Mouse (Mus musculus): ENCODE measurements around the gene Spp1. TPM values are rescaled to one million over a fixed set of nuclear protein-coding genes. Genes with fewer than 3 reads are reported as not detected.

Gene Spp1
- 1 to 10 TPM; 1.9 to 4.0 TPM for total RNA-seq (2021)

- no peak for DNase-seq
Observed at GRCm38 (mm10) chr5:104434835-104435301, at the start of gene Spp1. TSS of gene Spp1 (plus strand) at chr5:104435118.

GRCm38 (mm10) chr5:104385521-104385920 lies 49.4 kb upstream of the Spp1 start:
- no peak for DNase-seq

GRCm38 (mm10) chr5:104386908-104387307 lies 48.0 kb upstream of the Spp1 start:
- DNase-seq = no peak

- DNase-seq = no peak
Observed at GRCm38 (mm10) chr5:104390962-104391361, 44.0 kb upstream of the Spp1 start.

GRCm38 (mm10) chr5:104392784-104393183 lies 42.1 kb upstream of the Spp1 start:
- DNase-seq = no peak

- no peak for DNase-seq
Observed at GRCm38 (mm10) chr5:104396286-104396685, 38.6 kb upstream of the Spp1 start.

GRCm38 (mm10) chr5:104398001-104398400 lies 36.9 kb upstream of the Spp1 start:
- DNase-seq = no peak

- no peak for DNase-seq
Observed at GRCm38 (mm10) chr5:104399291-104399950, 35.5 kb upstream of the Spp1 start.

- no peak for DNase-seq
Observed at GRCm38 (mm10) chr5:104399970-104400369, 34.9 kb upstream of the Spp1 start.

GRCm38 (mm10) chr5:104402651-104403050 lies 32.3 kb upstream of the Spp1 start:
- no peak for DNase-seq

- no peak for DNase-seq
Observed at GRCm38 (mm10) chr5:104403351-104403750, 31.6 kb upstream of the Spp1 start.

- DNase-seq = no peak
Observed at GRCm38 (mm10) chr5:104404551-104404950, 30.4 kb upstream of the Spp1 start.

- DNase-seq = no peak
Observed at GRCm38 (mm10) chr5:104405051-104405450, 29.9 kb upstream of the Spp1 start.

GRCm38 (mm10) chr5:104406756-104407155 lies 28.2 kb upstream of the Spp1 start:
- no peak for DNase-seq

- no peak for DNase-seq
Observed at GRCm38 (mm10) chr5:104407541-104408231, 27.2 kb upstream of the Spp1 start.

GRCm38 (mm10) chr5:104408549-104408948 lies 26.4 kb upstream of the Spp1 start:
- no peak for DNase-seq

- DNase-seq = no peak
Observed at GRCm38 (mm10) chr5:104415999-104416398, 18.9 kb upstream of the Spp1 start.

- no peak for DNase-seq
Observed at GRCm38 (mm10) chr5:104417028-104417427, 17.9 kb upstream of the Spp1 start.

- no peak for DNase-seq
Observed at GRCm38 (mm10) chr5:104417721-104418120, 17.2 kb upstream of the Spp1 start.

GRCm38 (mm10) chr5:104422039-104422438 lies 12.9 kb upstream of the Spp1 start:
- no peak for DNase-seq

- DNase-seq = no peak
Observed at GRCm38 (mm10) chr5:104423861-104424260, 11.1 kb upstream of the Spp1 start.

GRCm38 (mm10) chr5:104425949-104426348 lies 9.0 kb upstream of the Spp1 start:
- no peak for DNase-seq

- no peak for DNase-seq
Observed at GRCm38 (mm10) chr5:104432886-104433285, 2.0 kb upstream of the Spp1 start.

- no peak for DNase-seq
Observed at GRCm38 (mm10) chr5:104433968-104434565, 851 bp upstream of the Spp1 start.

Data from layer of hippocampus, postnatal 36 days (tissue).